Mouse (Mus musculus) brain, embryonic 14.5 days (tissue): ENCODE measurements around the gene Arxes1.

Source experiments
- CTCF ChIP-seq: fragments of 200-500 bp; IDR thresholded peaks from 2 replicates; pipeline ENCODE4 v1.5.1; 2012; ENCODE audit warnings: inconsistent platforms, mild to moderate bottlenecking, moderate library complexity, borderline replicate concordance; ENCODE audit not compliant: insufficient read depth, insufficient read length; ENCODE audit errors: extremely low read depth
- POLR2A ChIP-seq: fragments of 200-500 bp; IDR thresholded peaks from 2 replicates; pipeline ENCODE4 v1.6.1; 2012; ENCODE audit warnings: mild to moderate bottlenecking, inconsistent platforms, borderline replicate concordance; ENCODE audit not compliant: poor library complexity, insufficient read depth, insufficient read length, severe bottlenecking; ENCODE audit errors: extremely low read depth

- TF ChIP-seq CTCF (no peak), POLR2A (no peak)
These were observed 10.6 kb downstream of the Arxes1 start for GRCm38 (mm10) chrX:136043726-136044125.
